Mouse (Mus musculus) MEL (cell line): ENCODE measurements around the gene Unc45a. TPM values are rescaled to one million over a fixed set of nuclear protein-coding genes. Genes with fewer than 3 reads are reported as not detected.
A peak's percentile ranks its signal among the peaks of the same experiment; 100 is the strongest.

Source experiments
- DNase-seq: peaks from one replicate; pipeline ENCODE4 v3.0.0; 2011; ENCODE audit warnings: low read depth, low spot score
- H3K27ac ChIP-seq: 2 replicates; pipeline ENCODE4 v1.5.1; 2012; ENCODE audit warnings: low read depth, mild to moderate bottlenecking, control low read depth, low read length, moderate library complexity; ENCODE audit not compliant: control insufficient read depth
- H3K27me3 ChIP-seq, 2 experiments: fragments of 150-350 bp in 1 of 2; sonication (generic) in 1 of 2; 2 replicates each; pipeline ENCODE4 v1.6.1; 2012; ENCODE audit warnings: low read length in 2 of 2, mild to moderate bottlenecking in 2 of 2, improper control_type of control experiment in 1 of 2, moderate library complexity in 1 of 2; ENCODE audit not compliant: insufficient read depth in 2 of 2, control insufficient read depth in 1 of 2
- H3K36me3 ChIP-seq, 2 experiments: 2 replicates each; pipeline ENCODE4 v1.6.1; 2012 to 2014; ENCODE audit warnings: low read length in 2 of 2, improper control_type of control experiment in 1 of 2, inconsistent platforms in 1 of 2, mild to moderate bottlenecking in 1 of 2; ENCODE audit not compliant: insufficient read depth in 2 of 2, control insufficient read depth in 1 of 2
- H3K4me1 ChIP-seq, 2 experiments: fragments of 150-350 bp in 1 of 2; sonication (generic) in 1 of 2; 2 replicates each; pipeline ENCODE4 v1.6.1; 2012; ENCODE audit warnings: low read length in 2 of 2, improper control_type of control experiment in 1 of 2, mild to moderate bottlenecking in 1 of 2; ENCODE audit not compliant: insufficient read depth in 2 of 2, control insufficient read depth in 1 of 2
- H3K4me3 ChIP-seq, 2 experiments: fragments of 150-350 bp in 1 of 2; sonication (generic) in 1 of 2; 2 replicates each; pipeline ENCODE4 v1.5.1; 2012; ENCODE audit warnings: low read depth in 2 of 2, low read length in 2 of 2, mild to moderate bottlenecking in 2 of 2, moderate library complexity in 2 of 2, control low read depth in 1 of 2, improper control_type of control experiment in 1 of 2; ENCODE audit not compliant: control insufficient read depth in 1 of 2, insufficient read depth in 1 of 2
- H3K79me2 ChIP-seq: 2 replicates; pipeline ENCODE4 v1.6.1; 2012; ENCODE audit warnings: mild to moderate bottlenecking, low read length, moderate library complexity; ENCODE audit not compliant: control insufficient read depth, poor library complexity, insufficient read depth
- H3K9ac ChIP-seq: 2 replicates; pipeline ENCODE4 v1.6.1; 2012; ENCODE audit warnings: low read depth, mild to moderate bottlenecking, control low read depth, low read length, moderate library complexity; ENCODE audit not compliant: control insufficient read depth, poor library complexity, severe bottlenecking
- H3K9me3 ChIP-seq: fragments of 150-350 bp; sonication (generic); replicated peaks from 2 replicates; pipeline ENCODE4 v1.6.1; 2012; ENCODE audit warnings: mild to moderate bottlenecking, low read length, improper control_type of control experiment, moderate library complexity; ENCODE audit not compliant: insufficient read depth
- BHLHE40 ChIP-seq: IDR thresholded peaks from 2 replicates; pipeline ENCODE4 v1.6.1; 2012; ENCODE audit warnings: low read depth, mild to moderate bottlenecking, inconsistent platforms, low read length, improper control_type of control experiment, borderline replicate concordance
- CHD1 ChIP-seq: IDR thresholded peaks from 2 replicates; pipeline ENCODE4 v1.6.1; 2012; ENCODE audit warnings: low read depth, mild to moderate bottlenecking, inconsistent platforms, low read length, improper control_type of control experiment
- CHD2 ChIP-seq: IDR thresholded peaks from 2 replicates; pipeline ENCODE4 v1.6.1; 2011; ENCODE audit warnings: low read length, improper control_type of control experiment
- CTCF ChIP-seq, 3 experiments: IDR thresholded peaks in 2 of 3; conservative IDR thresholded peaks in 1 of 3; 2 replicates each; pipeline ENCODE4 v1.5.1; 2011 to 2012; ENCODE audit warnings: low read length in 3 of 3, low read depth in 2 of 3, mild to moderate bottlenecking in 2 of 3, improper control_type of control experiment in 1 of 3, inconsistent platforms in 1 of 3, mixed read lengths in 1 of 3, moderate library complexity in 1 of 3; ENCODE audit not compliant: control insufficient read depth in 1 of 3, insufficient read depth in 1 of 3, poor library complexity in 1 of 3, severe bottlenecking in 1 of 3
- E2F4 ChIP-seq: IDR thresholded peaks from 2 replicates; pipeline ENCODE4 v1.6.1; 2011; ENCODE audit warnings: low read depth, low read length, improper control_type of control experiment, borderline replicate concordance
- ELF1 ChIP-seq: IDR thresholded peaks from 2 replicates; pipeline ENCODE4 v1.6.1; 2014; ENCODE audit warnings: low read depth, mild to moderate bottlenecking, inconsistent platforms, low read length, improper control_type of control experiment, moderate library complexity
- EP300 ChIP-seq, 2 experiments: IDR thresholded peaks; 2 replicates each; pipeline ENCODE4 v1.6.1; 2011; ENCODE audit warnings: improper control_type of control experiment in 2 of 2, low read length in 2 of 2, low read depth in 1 of 2, mild to moderate bottlenecking in 1 of 2
- GABPA ChIP-seq: IDR thresholded peaks from 2 replicates; pipeline ENCODE4 v1.6.1; 2012; ENCODE audit warnings: low read depth, mild to moderate bottlenecking, inconsistent platforms, low read length, improper control_type of control experiment, moderate library complexity
- GATA1 ChIP-seq: IDR thresholded peaks from 2 replicates; pipeline ENCODE4 v1.6.1; 2011; ENCODE audit warnings: low read depth, low read length, improper control_type of control experiment
- HCFC1 ChIP-seq: IDR thresholded peaks from 2 replicates; pipeline ENCODE4 v1.6.1; 2012; ENCODE audit warnings: low read depth, mild to moderate bottlenecking, inconsistent platforms, low read length, improper control_type of control experiment, moderate library complexity
- JUND ChIP-seq: IDR thresholded peaks from 2 replicates; pipeline ENCODE4 v1.6.1; 2011; ENCODE audit warnings: low read depth, mild to moderate bottlenecking, improper control_type of control experiment, low read length
- KAT2A ChIP-seq: conservative IDR thresholded peaks from 2 replicates; pipeline ENCODE4 v1.6.1; 2012; ENCODE audit warnings: low read depth, low read length, improper control_type of control experiment, inconsistent platforms
- MAFK ChIP-seq: IDR thresholded peaks from 2 replicates; pipeline ENCODE4 v1.6.1; 2011; ENCODE audit warnings: low read depth, mild to moderate bottlenecking, low read length, improper control_type of control experiment, borderline replicate concordance
- MAX ChIP-seq: IDR thresholded peaks from 2 replicates; pipeline ENCODE4 v1.6.1; 2011; ENCODE audit warnings: low read length, improper control_type of control experiment
- MAZ ChIP-seq: IDR thresholded peaks from 2 replicates; pipeline ENCODE4 v1.6.1; 2012; ENCODE audit warnings: low read depth, mild to moderate bottlenecking, inconsistent platforms, low read length, improper control_type of control experiment
- MEF2A ChIP-seq: IDR thresholded peaks from 2 replicates; pipeline ENCODE4 v1.6.1; 2014; ENCODE audit warnings: low read depth, mild to moderate bottlenecking, inconsistent platforms, low read length, improper control_type of control experiment; ENCODE audit not compliant: poor library complexity, insufficient replicate concordance, severe bottlenecking; ENCODE audit errors: extremely low read depth
- MXI1 ChIP-seq: IDR thresholded peaks from 2 replicates; pipeline ENCODE4 v1.6.1; 2011; ENCODE audit warnings: mild to moderate bottlenecking, low read depth, low read length, improper control_type of control experiment
- MYB ChIP-seq: IDR thresholded peaks from 2 replicates; pipeline ENCODE4 v1.6.1; 2011; ENCODE audit warnings: mild to moderate bottlenecking, low read depth, low read length, improper control_type of control experiment
- MYC ChIP-seq: IDR thresholded peaks from 2 replicates; pipeline ENCODE4 v1.6.1; 2011; ENCODE audit warnings: low read depth, mild to moderate bottlenecking, low read length, improper control_type of control experiment, moderate library complexity
- NELFE ChIP-seq: IDR thresholded peaks from 2 replicates; pipeline ENCODE4 v1.6.1; 2011; ENCODE audit warnings: low read depth, low read length, improper control_type of control experiment
- NRF1 ChIP-seq: IDR thresholded peaks from 2 replicates; pipeline ENCODE4 v1.6.1; 2014; ENCODE audit warnings: low read depth, mild to moderate bottlenecking, inconsistent platforms, low read length, improper control_type of control experiment, moderate library complexity; ENCODE audit not compliant: poor library complexity, insufficient read depth, severe bottlenecking
- POLR2A ChIP-seq, 2 experiments: IDR thresholded peaks; 2 replicates each; pipeline ENCODE4 v1.6.1; 2011 to 2012; ENCODE audit warnings: low read length in 2 of 2, mild to moderate bottlenecking in 2 of 2, control low read depth in 1 of 2, improper control_type of control experiment in 1 of 2, low read depth in 1 of 2, moderate library complexity in 1 of 2; ENCODE audit not compliant: control insufficient read depth in 1 of 2, insufficient read depth in 1 of 2, poor library complexity in 1 of 2
- POLR2AphosphoS2 ChIP-seq: IDR thresholded peaks from 2 replicates; pipeline ENCODE4 v1.6.1; 2011; ENCODE audit warnings: low read length, improper control_type of control experiment
- POLR2AphosphoS5 ChIP-seq: IDR thresholded peaks from 2 replicates; pipeline ENCODE4 v1.6.1; 2012; ENCODE audit warnings: low read depth, borderline replicate concordance, mild to moderate bottlenecking, inconsistent platforms, low read length, moderate library complexity, mixed read lengths
- RAD21 ChIP-seq: IDR thresholded peaks from 2 replicates; pipeline ENCODE4 v1.6.1; 2011; ENCODE audit warnings: mild to moderate bottlenecking, low read depth, low read length, improper control_type of control experiment
- RCOR1 ChIP-seq: IDR thresholded peaks from 2 replicates; pipeline ENCODE4 v1.6.1; 2012; ENCODE audit warnings: low read depth, mild to moderate bottlenecking, inconsistent platforms, low read length, improper control_type of control experiment
- SIN3A ChIP-seq: IDR thresholded peaks from 2 replicates; pipeline ENCODE4 v1.6.1; 2012; ENCODE audit warnings: low read length, improper control_type of control experiment, inconsistent platforms
- TCF12 ChIP-seq: IDR thresholded peaks from 2 replicates; pipeline ENCODE4 v1.6.1; 2014; ENCODE audit warnings: low read depth, mild to moderate bottlenecking, inconsistent platforms, low read length, improper control_type of control experiment, moderate library complexity
- UBTF ChIP-seq: IDR thresholded peaks from 2 replicates; pipeline ENCODE4 v1.6.1; 2012; ENCODE audit warnings: low read depth, mild to moderate bottlenecking, inconsistent platforms, low read length, improper control_type of control experiment, moderate library complexity, borderline replicate concordance; ENCODE audit not compliant: insufficient read depth
- USF1 ChIP-seq: IDR thresholded peaks from 2 replicates; pipeline ENCODE4 v1.6.1; 2014; ENCODE audit warnings: low read depth, mild to moderate bottlenecking, inconsistent platforms, low read length, improper control_type of control experiment, moderate library complexity
- USF2 ChIP-seq, 2 experiments: IDR thresholded peaks; 2 replicates each; pipeline ENCODE4 v1.6.1; 2011 to 2012; ENCODE audit warnings: improper control_type of control experiment in 2 of 2, low read length in 2 of 2, borderline replicate concordance in 1 of 2, inconsistent platforms in 1 of 2, low read depth in 1 of 2, mild to moderate bottlenecking in 1 of 2; ENCODE audit not compliant: insufficient read depth in 1 of 2
- ZC3H11A ChIP-seq: IDR thresholded peaks from 2 replicates; pipeline ENCODE4 v1.6.1; 2012; ENCODE audit warnings: low read depth, mild to moderate bottlenecking, inconsistent platforms, low read length, improper control_type of control experiment
- ZKSCAN1 ChIP-seq: IDR thresholded peaks from 2 replicates; pipeline ENCODE4 v1.6.1; 2012; ENCODE audit warnings: low read depth, mild to moderate bottlenecking, inconsistent platforms, low read length, improper control_type of control experiment, moderate library complexity
- ZMIZ1 ChIP-seq: IDR thresholded peaks from 2 replicates; pipeline ENCODE4 v1.6.1; 2012; ENCODE audit warnings: low read depth, mild to moderate bottlenecking, inconsistent platforms, low read length, improper control_type of control experiment, moderate library complexity
- ZNF384 ChIP-seq: IDR thresholded peaks from 2 replicates; pipeline ENCODE4 v1.6.1; 2012; ENCODE audit warnings: low read depth, mild to moderate bottlenecking, inconsistent platforms, low read length, improper control_type of control experiment
- polyA plus RNA-seq, 2 experiments: library from polyadenylated mRNA; stranded (reverse) in 1 of 2; unstranded in 1 of 2; fragments of >175 nt in 1 of 2; fragments of >200 nt in 1 of 2; gene quantifications; 2 replicates each; pipeline versions ENCODE4 v1.2.1 to v1.2.4; 2012; ENCODE audit warnings: low replicate concordance in 2 of 2, low read depth in 1 of 2; ENCODE audit not compliant: insufficient read length in 2 of 2, insufficient read depth in 1 of 2, missing spikeins in 1 of 2
- total RNA-seq: library from RNA; depleted of rRNA; stranded (reverse); fragments of 300-350 nt; gene quantifications from 2 replicates; pipeline ENCODE4 v1.2.3, GENCODE M21; 2012

The Unc45a gene
- total and polyA plus RNA-seq, 3 experiments = 26.1 to 28.2 TPM; not detected in 1

GRCm38 (mm10) chr7:80324043-80324815 lies 16.6 kb downstream of the Unc45a start, which contains the start of gene Rccd1:
TSS of gene Rccd1 (minus strand) at chr7:80324454.
- peak; percentile 98 for DNase-seq
- peak within 1 kb of the TSS; percentile 97 for H3K27ac ChIP-seq
- peaks cover 0 to 7% of the 10 kb centered on the region in 2 experiments; a peak in 2 of 4 replicates for H3K4me1 ChIP-seq
- H3K36me3 ChIP-seq = peaks cover 2 to 4% of the 10 kb centered on the region in 2 experiments
- no peaks in the 10 kb centered on the region for H3K27me3 ChIP-seq
- peak within 1 kb of the TSS; percentile 81 to 94 for H3K4me3 ChIP-seq
- no peaks in the 10 kb centered on the region for H3K9me3 ChIP-seq
- H3K9ac ChIP-seq = peak within 1 kb of the TSS; percentile 97
- peaks cover 24% of the 10 kb centered on the region for H3K79me2 ChIP-seq
- TF ChIP-seq POLR2AphosphoS5 = peak; percentile 52; the same call in 1 of the 2 replicates
- TF ChIP-seq ELF1 = peak; percentile 80
- TF ChIP-seq MAFK = no peak
- TF ChIP-seq ZC3H11A = no peak
- peak; percentile 89 for TF ChIP-seq MYC
- peak; percentile 87 to 96; a peak in 3 of 4 replicates for TF ChIP-seq POLR2A (IDR thresholded peaks at IDR 0.05; ENCODE audit: control insufficient read depth in 1 of 2, insufficient read depth in 1 of 2, low read depth in 1 of 2, low read length in 2 of 2, poor library complexity in 1 of 2)
- TF ChIP-seq UBTF = no peak
- no peak for TF ChIP-seq BHLHE40
- TF ChIP-seq MYB = no peak
- peak; percentile 97 for TF ChIP-seq SIN3A
- TF ChIP-seq GABPA = no peak
- no peak for TF ChIP-seq MAZ
- TF ChIP-seq NRF1 = peak; percentile 73
- peak; percentile 39; the same call in 1 of the 2 replicates for TF ChIP-seq JUND
- TF ChIP-seq USF2 (IDR thresholded peaks at IDR 0.05; ENCODE audit: borderline replicate concordance in 1 of 2, insufficient read depth in 1 of 2, low read depth in 1 of 2, low read length in 2 of 2) = no peak
- TF ChIP-seq USF1 = peak; percentile 35; the same call in 1 of the 2 replicates
- peak; percentile 39; the same call in 1 of the 2 replicates for TF ChIP-seq TCF12
- TF ChIP-seq KAT2A = no peak; the same call in 1 of the 2 replicates
- no peak for TF ChIP-seq CTCF (IDR thresholded peaks at IDR 0.05 in 2 of 3, conservative IDR thresholded peaks at IDR 0.05 in 1 of 3; ENCODE audit: control insufficient read depth in 1 of 3, insufficient read depth in 1 of 3, low read depth in 2 of 3, low read length in 3 of 3, poor library complexity in 1 of 3, severe bottlenecking in 1 of 3)
- no peak for TF ChIP-seq CHD1
- peak; percentile 84 for TF ChIP-seq HCFC1
- peak; percentile 97 for TF ChIP-seq NELFE
- TF ChIP-seq EP300 (IDR thresholded peaks at IDR 0.05; ENCODE audit: low read depth in 1 of 2, low read length in 2 of 2) = no peak
- TF ChIP-seq GATA1 = no peak
- no peak for TF ChIP-seq ZKSCAN1
- no peak for TF ChIP-seq RCOR1
- TF ChIP-seq MXI1 = peak; percentile 94
- TF ChIP-seq MEF2A = no peak
- TF ChIP-seq CHD2 = peak; percentile 72
- TF ChIP-seq RAD21 = no peak
- TF ChIP-seq E2F4 = peak; percentile 82; the same call in 1 of the 2 replicates
- TF ChIP-seq ZMIZ1 = peak; percentile 88; the same call in 1 of the 2 replicates
- TF ChIP-seq ZNF384 = peak; percentile 86
- TF ChIP-seq POLR2AphosphoS2 = peak; percentile 96
- TF ChIP-seq MAX = peak; percentile 88
